Mouse (Mus musculus) forebrain, embryonic 10.5 days (tissue): ENCODE results near the gene 4933406M09Rik. TPM values are rescaled to one million over a fixed set of nuclear protein-coding genes. Genes with fewer than 3 reads are reported as not detected.

Experiments
- DNase-seq: peaks from one replicate; pipeline ENCODE4 v3.0.0-alpha.2; 2017; ENCODE audit warnings: low spot score; ENCODE audit errors: extremely low spot score
- H3K27ac ChIP-seq: fragments of 300-500 bp; sonication (generic); 2 replicates; pipeline ENCODE4 v1.5.1; 2016; ENCODE audit warnings: mild to moderate bottlenecking
- H3K27me3 ChIP-seq: fragments of 300-500 bp; sonication (generic); 2 replicates; pipeline ENCODE4 v1.6.1; 2016; ENCODE audit warnings: mild to moderate bottlenecking; ENCODE audit not compliant: poor library complexity, severe bottlenecking
- H3K36me3 ChIP-seq: fragments of 300-500 bp; sonication (generic); replicated peaks from 2 replicates; pipeline ENCODE4 v1.6.1; 2016; ENCODE audit warnings: mild to moderate bottlenecking, moderate library complexity
- H3K4me1 ChIP-seq: fragments of 300-500 bp; sonication (generic); 2 replicates; pipeline ENCODE4 v1.6.1; 2016
- H3K4me3 ChIP-seq: fragments of 300-500 bp; sonication (generic); 2 replicates; pipeline ENCODE4 v1.5.1; 2016; ENCODE audit warnings: mild to moderate bottlenecking, moderate library complexity
- H3K9me3 ChIP-seq: fragments of 300-500 bp; sonication (generic); 2 replicates; pipeline ENCODE4 v1.6.1; 2016; ENCODE audit warnings: mild to moderate bottlenecking, moderate library complexity
- WGBS: fragments of 180-500 bp; shearing (Covaris S2); methylation state at CpG from one replicate; pipeline ENCODE4 v1.1.7; 2016; 5-methylcytosine and 5-hydroxymethylcytosine counted together
- polyA plus RNA-seq: library from polyadenylated mRNA; unstranded; fragments of >200 nt; fragmentation: Nextera tagmentation; extraction: Ambion mirVana; gene quantifications from 2 replicates; pipeline ENCODE4 v1.2.1, GENCODE M21; 2016

Gene 4933406M09Rik
- polyA plus RNA-seq, 1 experiment from 2014 or later, result not detected

- Histone ChIP-seq H3K4me3 (no peak overlapping the region), H3K36me3 (peaks cover 96% of the 10 kb centered on the region), H3K27me3 (no peaks in the 10 kb centered on the region), H3K9me3 (no peaks in the 10 kb centered on the region), H3K27ac (no peak overlapping the region), H3K4me1 (no peaks in the 10 kb centered on the region)
- WGBS, result 94% methylated on average over 2 of the region's 2 CpGs
- no peak for DNase-seq
Observed at GRCm38 (mm10) chr1:134353326-134353725, 32.4 kb upstream of the 4933406M09Rik start.

- WGBS, result 91% methylated on average over 4 of the region's 4 CpGs
- Histone ChIP-seq H3K36me3 (peaks cover 81% of the 10 kb centered on the region), H3K4me3 (no peak overlapping the region), H3K9me3 (no peaks in the 10 kb centered on the region), H3K27me3 (no peaks in the 10 kb centered on the region), H3K27ac (no peak overlapping the region), H3K4me1 (peaks cover 11% of the 10 kb centered on the region)
- no peak for DNase-seq
Observed at GRCm38 (mm10) chr1:134357461-134357860, 28.3 kb upstream of the 4933406M09Rik start.

- no peaks in the 10 kb centered on the region for H3K9me3 ChIP-seq
- peaks cover 13% of the 10 kb centered on the region for H3K4me1 ChIP-seq
- no peak overlapping the region for H3K27ac ChIP-seq
- WGBS, result 87% methylated on average over 7 of the region's 7 CpGs
- peak overlapping the region; percentile 93 for H3K4me3 ChIP-seq
- no peaks in the 10 kb centered on the region for H3K27me3 ChIP-seq
- H3K36me3 ChIP-seq, result peaks cover 49% of the 10 kb centered on the region
- DNase-seq, result no peak
Observed at GRCm38 (mm10) chr1:134360656-134361055, 25.1 kb upstream of the 4933406M09Rik start.

GRCm38 (mm10) chr1:134361195-134361856 is 24.4 kb upstream of the 4933406M09Rik start:
- Histone ChIP-seq H3K27ac (peak overlapping the region; percentile 96), H3K36me3 (peaks cover 43% of the 10 kb centered on the region), H3K9me3 (no peaks in the 10 kb centered on the region), H3K27me3 (no peaks in the 10 kb centered on the region), H3K4me1 (peaks cover 13% of the 10 kb centered on the region), H3K4me3 (peak overlapping the region; percentile 93)
- 2% methylated on average over 44 of the region's 44 CpGs for WGBS
- DNase-seq, result no peak

- under 1% methylated on average over 38 of the region's 38 CpGs for WGBS
- H3K9me3 ChIP-seq, result no peaks in the 10 kb centered on the region
Observed at GRCm38 (mm10) chr1:134361857-134362212, 23.9 kb upstream of the 4933406M09Rik start, which contains the start of gene Tmem183a. TSS of gene Tmem183a (minus strand) at chr1:134361979.

GRCm38 (mm10) chr1:134363194-134363593 is 22.5 kb upstream of the 4933406M09Rik start:
- Histone ChIP-seq H3K4me3 (no peak overlapping the region), H3K4me1 (peaks cover 13% of the 10 kb centered on the region), H3K9me3 (no peaks in the 10 kb centered on the region), H3K27ac (no peak overlapping the region), H3K27me3 (no peaks in the 10 kb centered on the region), H3K36me3 (peaks cover 25% of the 10 kb centered on the region)
- 83% methylated on average over 4 of the region's 4 CpGs for WGBS
- no peak for DNase-seq

More at GRCm38 (mm10) chr1:134361857-134362212, 23.9 kb upstream of the 4933406M09Rik start, which contains the start of gene Tmem183a:
- Histone ChIP-seq H3K27ac (peak within 1 kb of the TSS; percentile 96), H3K4me1 (peaks cover 13% of the 10 kb centered on the region), H3K36me3 (peaks cover 38% of the 10 kb centered on the region), H3K4me3 (peak within 1 kb of the TSS; percentile 93), H3K27me3 (no peaks in the 10 kb centered on the region)
- peak; percentile 94 for DNase-seq

- H3K27me3 ChIP-seq, result no peaks in the 10 kb centered on the region
- H3K9me3 ChIP-seq, result peaks cover 10% of the 10 kb centered on the region
- H3K4me1 ChIP-seq, result peaks cover 11% of the 10 kb centered on the region
- H3K27ac ChIP-seq, result no peak overlapping the region
- no peak for DNase-seq
- no peak overlapping the region for H3K4me3 ChIP-seq
- H3K36me3 ChIP-seq, result peaks cover 2% of the 10 kb centered on the region
- WGBS, result 66% methylated on average over 5 of the region's 5 CpGs
Observed at GRCm38 (mm10) chr1:134365491-134365890, 20.2 kb upstream of the 4933406M09Rik start.

- WGBS, result 55% methylated on average over 9 of the region's 9 CpGs
- DNase-seq, result peak; percentile 30
- no peak overlapping the region for H3K27ac ChIP-seq
- no peak overlapping the region for H3K4me3 ChIP-seq
- H3K27me3 ChIP-seq, result no peaks in the 10 kb centered on the region
- H3K4me1 ChIP-seq, result no peaks in the 10 kb centered on the region
- H3K36me3 ChIP-seq, result no peaks in the 10 kb centered on the region
- H3K9me3 ChIP-seq, result peaks cover 26% of the 10 kb centered on the region
Observed at GRCm38 (mm10) chr1:134368777-134369337, 16.9 kb upstream of the 4933406M09Rik start.

- no peak overlapping the region for H3K4me3 ChIP-seq
- 81% methylated on average over 2 of the region's 2 CpGs for WGBS
- no peak overlapping the region for H3K27ac ChIP-seq
- H3K4me1 ChIP-seq, result no peaks in the 10 kb centered on the region
- H3K36me3 ChIP-seq, result no peaks in the 10 kb centered on the region
- no peaks in the 10 kb centered on the region for H3K27me3 ChIP-seq
- H3K9me3 ChIP-seq, result peaks cover 26% of the 10 kb centered on the region
- no peak for DNase-seq
Observed at GRCm38 (mm10) chr1:134374124-134374523, 11.6 kb upstream of the 4933406M09Rik start.

- WGBS, result 88% methylated on average over 2 of the region's 2 CpGs
- Histone ChIP-seq H3K27me3 (no peaks in the 10 kb centered on the region; the same call in 1 of the 2 replicates), H3K36me3 (no peaks in the 10 kb centered on the region), H3K4me3 (no peak overlapping the region), H3K9me3 (no peaks in the 10 kb centered on the region; the same call in 1 of the 2 replicates), H3K27ac (no peak overlapping the region), H3K4me1 (peaks cover 14% of the 10 kb centered on the region)
- no peak for DNase-seq
Observed at GRCm38 (mm10) chr1:134381051-134381450, 4.7 kb upstream of the 4933406M09Rik start.

- Histone ChIP-seq H3K27ac (no peak overlapping the region), H3K36me3 (no peaks in the 10 kb centered on the region), H3K4me3 (peak overlapping the region; percentile 43), H3K27me3 (no peaks in the 10 kb centered on the region; the same call in 1 of the 2 replicates), H3K4me1 (peaks cover 14% of the 10 kb centered on the region), H3K9me3 (no peaks in the 10 kb centered on the region; the same call in 1 of the 2 replicates)
- DNase-seq, result no peak
- 17% methylated on average over 19 of the region's 19 CpGs for WGBS
Observed at GRCm38 (mm10) chr1:134381795-134382625, 3.7 kb upstream of the 4933406M09Rik start.

GRCm38 (mm10) chr1:134384581-134384980 is 1.2 kb upstream of the 4933406M09Rik start:
- Histone ChIP-seq H3K27ac (no peak overlapping the region), H3K36me3 (no peaks in the 10 kb centered on the region), H3K4me3 (no peak overlapping the region), H3K9me3 (no peaks in the 10 kb centered on the region; the same call in 1 of the 2 replicates), H3K4me1 (peaks cover 14% of the 10 kb centered on the region), H3K27me3 (no peaks in the 10 kb centered on the region; the same call in 1 of the 2 replicates)
- no peak for DNase-seq
- WGBS, result 83% methylated on average over 4 of the region's 4 CpGs
